Mouse (Mus musculus): ENCODE results near the gene Adh7. TPM values are rescaled to one million over a fixed set of nuclear protein-coding genes. Genes with fewer than 3 reads are reported as not detected.
A peak's percentile ranks its signal among the peaks of the same experiment; 100 is the strongest.

Adh7 gene
- polyA plus RNA-seq, 1 experiment from 2014 or later: 1.1 TPM

GRCm38 (mm10) chr3:138260721-138261669 lies 43.4 kb downstream of the Adh7 start, which contains the start of gene Adh1:
Gene Adh1 (plus strand): TSS chr3:138260991.
- no peak for ATAC-seq (replicated peaks)
- Histone ChIP-seq H3K27me3 (no peaks in the 10 kb centered on the region), H3K9me3 (no peaks in the 10 kb centered on the region), H3K9ac (replicated peaks) (no peak within 1 kb of the TSS), H3K4me1 (no peaks in the 10 kb centered on the region), H3K27ac (replicated peaks) (no peak within 1 kb of the TSS), H3K4me3 (no peak within 1 kb of the TSS), H3K36me3 (no peaks in the 10 kb centered on the region), H3K4me2 (replicated peaks) (no peak within 1 kb of the TSS)
- 87% methylated on average over 11 of the region's 11 CpGs for WGBS

GRCm38 (mm10) chr3:138262568-138262967 lies 45.0 kb downstream of the Adh7 start:
- H3K27ac ChIP-seq (replicated peaks): no peak overlapping the region
- WGBS: 94% methylated on average over 4 of the region's 4 CpGs
- H3K4me3 ChIP-seq: no peak overlapping the region
- H3K27me3 ChIP-seq: no peaks in the 10 kb centered on the region
- no peaks in the 10 kb centered on the region for H3K9me3 ChIP-seq
- H3K4me2 ChIP-seq (replicated peaks): no peak overlapping the region
- H3K4me1 ChIP-seq: no peaks in the 10 kb centered on the region
- H3K9ac ChIP-seq (replicated peaks): no peak overlapping the region
- no peaks in the 10 kb centered on the region for H3K36me3 ChIP-seq
- no peak for ATAC-seq (replicated peaks)

- H3K4me3 ChIP-seq: no peak overlapping the region
- WGBS: 85% methylated on average over 5 of the region's 5 CpGs
- no peaks in the 10 kb centered on the region for H3K36me3 ChIP-seq
- H3K4me2 ChIP-seq (replicated peaks): no peak overlapping the region
- no peaks in the 10 kb centered on the region for H3K9me3 ChIP-seq
- H3K27me3 ChIP-seq: no peaks in the 10 kb centered on the region
- H3K4me1 ChIP-seq: no peaks in the 10 kb centered on the region
- no peak for ATAC-seq (replicated peaks)
- no peak overlapping the region for H3K27ac ChIP-seq (replicated peaks)
- H3K9ac ChIP-seq (replicated peaks): no peak overlapping the region
Observed at GRCm38 (mm10) chr3:138263154-138263930, 45.8 kb downstream of the Adh7 start.

- ATAC-seq (replicated peaks): peak; percentile 58
- no peak overlapping the region for H3K9ac ChIP-seq (replicated peaks)
- no peaks in the 10 kb centered on the region for H3K27me3 ChIP-seq
- H3K4me2 ChIP-seq (replicated peaks): no peak overlapping the region
- no peak overlapping the region for H3K4me3 ChIP-seq
- H3K9me3 ChIP-seq: no peaks in the 10 kb centered on the region
- H3K4me1 ChIP-seq: no peaks in the 10 kb centered on the region
- WGBS: 52% methylated on average over 3 of the region's 3 CpGs
- H3K27ac ChIP-seq (replicated peaks): no peak overlapping the region
- H3K36me3 ChIP-seq: no peaks in the 10 kb centered on the region
Observed at GRCm38 (mm10) chr3:138264648-138265047, 47.1 kb downstream of the Adh7 start.

GRCm38 (mm10) chr3:138270507-138270906 lies 52.9 kb downstream of the Adh7 start:
- ATAC-seq (replicated peaks): no peak
- Histone ChIP-seq H3K4me3 (no peak overlapping the region), H3K36me3 (no peaks in the 10 kb centered on the region), H3K4me2 (replicated peaks) (no peak overlapping the region), H3K9me3 (no peaks in the 10 kb centered on the region), H3K27me3 (no peaks in the 10 kb centered on the region), H3K27ac (replicated peaks) (no peak overlapping the region), H3K9ac (replicated peaks) (no peak overlapping the region), H3K4me1 (no peaks in the 10 kb centered on the region)
- WGBS: 41% methylated on average over 1 of the region's 1 CpGs

GRCm38 (mm10) chr3:138271297-138271696 lies 53.7 kb downstream of the Adh7 start:
- Histone ChIP-seq H3K4me1 (no peaks in the 10 kb centered on the region), H3K9me3 (no peaks in the 10 kb centered on the region), H3K4me3 (no peak overlapping the region), H3K9ac (replicated peaks) (no peak overlapping the region), H3K27me3 (no peaks in the 10 kb centered on the region), H3K36me3 (no peaks in the 10 kb centered on the region), H3K4me2 (replicated peaks) (no peak overlapping the region), H3K27ac (replicated peaks) (no peak overlapping the region)
- ATAC-seq (replicated peaks): no peak
- whole genome bisulfite sequencing: 94% methylated on average over 2 of the region's 2 CpGs

GRCm38 (mm10) chr3:138273080-138273479 lies 55.5 kb downstream of the Adh7 start:
- 93% methylated on average over 7 of the region's 7 CpGs for WGBS
- Histone ChIP-seq H3K27me3 (no peaks in the 10 kb centered on the region), H3K36me3 (no peaks in the 10 kb centered on the region), H3K4me2 (replicated peaks) (no peak overlapping the region), H3K27ac (replicated peaks) (no peak overlapping the region), H3K9ac (replicated peaks) (no peak overlapping the region), H3K4me3 (no peak overlapping the region), H3K9me3 (no peaks in the 10 kb centered on the region), H3K4me1 (no peaks in the 10 kb centered on the region)
- no peak for ATAC-seq (replicated peaks)

GRCm38 (mm10) chr3:138275100-138275499 lies 57.5 kb downstream of the Adh7 start:
- Histone ChIP-seq H3K4me1 (no peaks in the 10 kb centered on the region), H3K36me3 (no peaks in the 10 kb centered on the region), H3K9ac (replicated peaks) (no peak overlapping the region), H3K27me3 (no peaks in the 10 kb centered on the region), H3K4me2 (replicated peaks) (no peak overlapping the region), H3K9me3 (no peaks in the 10 kb centered on the region), H3K4me3 (no peak overlapping the region), H3K27ac (replicated peaks) (no peak overlapping the region)
- no peak for ATAC-seq (replicated peaks)
- 91% methylated on average over 3 of the region's 3 CpGs for WGBS

- no peaks in the 10 kb centered on the region for H3K4me1 ChIP-seq
- H3K27ac ChIP-seq (replicated peaks): no peak overlapping the region
- no peak overlapping the region for H3K4me3 ChIP-seq
- no peaks in the 10 kb centered on the region for H3K27me3 ChIP-seq
- no peak overlapping the region for H3K9ac ChIP-seq (replicated peaks)
- no peak for ATAC-seq (replicated peaks)
- 71% methylated on average over 9 of the region's 9 CpGs for WGBS
- no peaks in the 10 kb centered on the region for H3K9me3 ChIP-seq
- H3K4me2 ChIP-seq (replicated peaks): no peak overlapping the region
- no peaks in the 10 kb centered on the region for H3K36me3 ChIP-seq
Observed at GRCm38 (mm10) chr3:138282556-138282955, 65.0 kb downstream of the Adh7 start.

Other genes with a start within 250 kb of the Adh7 start
- 3.7 and 4.3 TPM in 2 replicates for gene Dapp1, start 236.2 kb upstream of the Adh7 start, polyA plus RNA-seq (2015; fragmentation: Nextera tagmentation; extraction: Ambion mirVana)
- gene 1110002E22Rik, start 152.7 kb upstream of the Adh7 start, polyA plus RNA-seq (2015; fragmentation: Nextera tagmentation; extraction: Ambion mirVana): 0.14 and 0.22 TPM in 2 replicates
- 0.15 TPM in 1 of 2 replicates, not detected in the other for gene Gm5105, start 150.4 kb upstream of the Adh7 start, polyA plus RNA-seq (2015; fragmentation: Nextera tagmentation; extraction: Ambion mirVana)
- gene Trmt10a, start 74.3 kb upstream of the Adh7 start, polyA plus RNA-seq (2015; fragmentation: Nextera tagmentation; extraction: Ambion mirVana): 7.0 and 7.5 TPM in 2 replicates
- 8.6 and 8.7 TPM in 2 replicates for gene Mttp, start 72.8 kb upstream of the Adh7 start, polyA plus RNA-seq (2015; fragmentation: Nextera tagmentation; extraction: Ambion mirVana)
- gene 4930579F01Rik, start 23.9 kb upstream of the Adh7 start, polyA plus RNA-seq (2015; fragmentation: Nextera tagmentation; extraction: Ambion mirVana): not detected in 2 replicates
- 0.56 and 0.57 TPM in 2 replicates for gene Adh1, start 43.2 kb downstream of the Adh7 start, polyA plus RNA-seq (2015; fragmentation: Nextera tagmentation; extraction: Ambion mirVana)
- not detected in 2 replicates for gene Adh6a, start 95.5 kb downstream of the Adh7 start, polyA plus RNA-seq (2015; fragmentation: Nextera tagmentation; extraction: Ambion mirVana)
- gene Adh6b, start 124.0 kb downstream of the Adh7 start, polyA plus RNA-seq (2015; fragmentation: Nextera tagmentation; extraction: Ambion mirVana): 0.13 and 0.17 TPM in 2 replicates
- gene Adh4, start 197.7 kb downstream of the Adh7 start, polyA plus RNA-seq (2015; fragmentation: Nextera tagmentation; extraction: Ambion mirVana): not detected in 2 replicates
- gene Adh5, start 225.3 kb downstream of the Adh7 start, polyA plus RNA-seq (2015; fragmentation: Nextera tagmentation; extraction: Ambion mirVana): 257 and 268 TPM in 2 replicates

All from forebrain, embryonic 15.5 days (tissue).